Mouse (Mus musculus) forebrain, embryonic 16.5 days (tissue): ENCODE measurements around the gene Nudt9. TPM values are rescaled to one million over a fixed set of nuclear protein-coding genes. Genes with fewer than 3 reads are reported as not detected.

ENCODE experiments used
- ATAC-seq: fragments of 200-750 bp; cut with Nextera tagmentation; 2 replicates; pipeline ENCODE4 v1.8.0; 2017; ENCODE audit warnings: mild to moderate bottlenecking, moderate library complexity
- H3K27ac ChIP-seq: fragments of 300-500 bp; sonication (generic); 2 replicates; pipeline ENCODE4 v1.5.1; 2014; ENCODE audit warnings: low read length, control low read depth
- H3K27me3 ChIP-seq: fragments of 300-500 bp; sonication (generic); replicated peaks from 2 replicates; pipeline ENCODE4 v1.6.1; 2014; ENCODE audit warnings: low read length; ENCODE audit not compliant: control insufficient read depth, insufficient read depth
- H3K36me3 ChIP-seq: fragments of 300-500 bp; sonication (generic); 2 replicates; pipeline ENCODE4 v1.6.1; 2014; ENCODE audit not compliant: control insufficient read depth, insufficient read depth
- H3K4me1 ChIP-seq: fragments of 300-500 bp; sonication (generic); replicated peaks from 2 replicates; pipeline ENCODE4 v1.6.1; 2014; ENCODE audit warnings: low read length; ENCODE audit not compliant: control insufficient read depth, insufficient read depth
- H3K4me2 ChIP-seq: fragments of 300-500 bp; sonication (generic); 2 replicates; pipeline ENCODE4 v1.6.1; 2014; ENCODE audit warnings: mild to moderate bottlenecking, low read length, control low read depth
- H3K4me3 ChIP-seq: fragments of 300-500 bp; sonication (generic); replicated peaks from 2 replicates; pipeline ENCODE4 v1.5.1; 2014; ENCODE audit warnings: mild to moderate bottlenecking, low read length, control low read depth
- H3K9ac ChIP-seq: fragments of 300-500 bp; sonication (generic); replicated peaks from 2 replicates; pipeline ENCODE4 v1.6.1; 2014; ENCODE audit warnings: low read depth, low read length, control low read depth
- H3K9me3 ChIP-seq: fragments of 300-500 bp; sonication (generic); 2 replicates; pipeline ENCODE4 v1.6.1; 2016; ENCODE audit warnings: low read length; ENCODE audit not compliant: control insufficient read depth
- WGBS: fragments of 180-500 bp; shearing (Covaris S2); extraction: QIAGEN DNeasy Blood & Tissue Kit; methylation state at CpG from one replicate; pipeline ENCODE4 v1.1.7; 2014; 5-methylcytosine and 5-hydroxymethylcytosine counted together
- polyA plus RNA-seq: library from polyadenylated mRNA; unstranded; fragments of >200 nt; fragmentation: Nextera tagmentation; extraction: Ambion mirVana; gene quantifications from 2 replicates; pipeline ENCODE4 v1.2.1, GENCODE M21; 2015

Gene Nudt9
- polyA plus RNA-seq, 1 experiment from 2014 or later, result 55.9 TPM

DNA sequence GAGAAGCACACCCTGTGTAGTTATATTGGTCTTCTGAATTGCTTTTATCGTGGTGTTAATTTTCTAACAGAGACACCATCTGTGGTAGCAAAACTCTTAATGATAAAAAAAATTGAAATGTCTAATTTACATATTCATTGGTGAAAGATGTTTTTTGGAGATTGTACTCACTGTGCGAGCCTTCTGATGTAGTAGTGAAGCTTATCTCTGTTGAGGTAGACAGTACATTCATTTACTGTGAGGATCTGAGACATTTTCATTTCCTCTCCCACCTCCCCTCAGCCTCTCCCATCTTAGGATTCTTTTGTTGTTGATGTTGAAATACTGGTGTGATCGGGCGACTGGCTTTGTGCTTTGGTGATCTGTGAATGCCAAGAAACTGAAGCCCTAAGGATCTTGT is 24.9 kb downstream of the Nudt9 start:
- H3K4me1 ChIP-seq, result peaks cover 3% of the 10 kb centered on the region; the same call in 1 of the 2 replicates
- peak; percentile 16; the same call in 1 of the 2 replicates for ATAC-seq
- no peaks in the 10 kb centered on the region for H3K36me3 ChIP-seq
- whole genome bisulfite sequencing, result 56% methylated on average over 4 of the region's 4 CpGs
- H3K4me3 ChIP-seq, result no peak overlapping the region
- no peak overlapping the region for H3K4me2 ChIP-seq
- H3K27ac ChIP-seq, result no peak overlapping the region
- H3K27me3 ChIP-seq, result no peaks in the 10 kb centered on the region
- H3K9me3 ChIP-seq, result no peaks in the 10 kb centered on the region
- no peak overlapping the region for H3K9ac ChIP-seq

DNA sequence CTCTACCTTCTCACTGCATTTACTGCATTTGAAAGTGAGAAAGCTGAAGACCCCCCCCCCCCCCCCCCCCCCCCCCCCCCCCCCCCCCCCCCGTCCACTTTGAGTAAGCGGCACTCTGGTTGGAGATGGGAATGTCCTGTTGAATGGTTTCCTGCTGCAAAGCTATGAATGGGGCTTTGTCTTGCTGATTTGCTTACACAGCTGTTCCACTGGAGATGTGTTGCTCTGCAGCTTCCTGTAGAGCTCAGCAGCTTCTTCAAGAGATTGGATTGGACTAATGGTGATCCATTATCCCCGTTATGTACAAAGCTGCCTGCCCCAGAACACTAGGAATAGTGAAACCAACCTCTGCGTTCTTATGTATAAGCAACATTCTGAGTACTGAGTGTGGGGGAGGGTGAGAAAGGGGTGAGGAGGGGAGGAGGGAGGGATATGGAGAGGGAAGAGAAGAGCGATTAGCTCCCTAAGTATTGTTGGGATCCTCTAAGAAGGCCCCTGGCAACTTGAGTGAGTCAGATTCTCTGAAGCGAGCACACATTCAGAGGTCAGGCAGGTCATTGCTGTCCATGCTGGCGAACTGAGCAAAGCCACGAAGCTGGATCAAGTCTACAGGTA is 26.3 kb downstream of the Nudt9 start:
- Histone ChIP-seq H3K9ac (no peak overlapping the region), H3K27ac (0 out of 2 replicates have a peak overlapping the region, but pooled peaks have one; percentile 39), H3K4me2 (no peak overlapping the region), H3K36me3 (no peaks in the 10 kb centered on the region), H3K9me3 (no peaks in the 10 kb centered on the region), H3K27me3 (no peaks in the 10 kb centered on the region), H3K4me1 (peaks cover 6% of the 10 kb centered on the region; the same call in 1 of the 2 replicates), H3K4me3 (no peak overlapping the region)
- 7% methylated on average over 6 of the region's 8 CpGs for WGBS
- peak; percentile 84 for ATAC-seq

DNA sequence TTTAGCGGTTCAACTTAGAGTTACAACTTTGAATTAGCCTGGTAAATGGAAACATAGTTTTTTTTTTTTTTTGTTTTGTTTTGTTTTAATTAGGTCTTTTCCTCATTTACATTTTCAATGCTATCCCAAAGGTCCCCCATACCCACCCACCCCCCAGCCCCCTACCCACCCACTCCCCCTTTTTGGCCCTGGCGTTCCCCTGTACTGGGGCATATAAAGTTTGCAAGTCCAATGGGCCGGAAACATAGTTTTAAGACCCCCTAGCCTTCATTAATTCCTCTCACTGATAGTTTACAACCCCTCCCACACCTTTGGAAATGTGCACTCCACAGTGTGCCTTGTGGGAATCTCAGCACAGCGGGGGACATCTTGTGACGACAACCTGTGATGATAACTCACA is 27.5 kb downstream of the Nudt9 start:
- Histone ChIP-seq H3K9ac (no peak overlapping the region), H3K9me3 (no peaks in the 10 kb centered on the region), H3K27me3 (no peaks in the 10 kb centered on the region), H3K4me3 (no peak overlapping the region), H3K4me2 (no peak overlapping the region), H3K36me3 (no peaks in the 10 kb centered on the region), H3K27ac (no peak overlapping the region), H3K4me1 (peaks cover 6% of the 10 kb centered on the region; the same call in 1 of the 2 replicates)
- WGBS, result 79% methylated on average over 5 of the region's 5 CpGs
- ATAC-seq, result peak; percentile 77

DNA sequence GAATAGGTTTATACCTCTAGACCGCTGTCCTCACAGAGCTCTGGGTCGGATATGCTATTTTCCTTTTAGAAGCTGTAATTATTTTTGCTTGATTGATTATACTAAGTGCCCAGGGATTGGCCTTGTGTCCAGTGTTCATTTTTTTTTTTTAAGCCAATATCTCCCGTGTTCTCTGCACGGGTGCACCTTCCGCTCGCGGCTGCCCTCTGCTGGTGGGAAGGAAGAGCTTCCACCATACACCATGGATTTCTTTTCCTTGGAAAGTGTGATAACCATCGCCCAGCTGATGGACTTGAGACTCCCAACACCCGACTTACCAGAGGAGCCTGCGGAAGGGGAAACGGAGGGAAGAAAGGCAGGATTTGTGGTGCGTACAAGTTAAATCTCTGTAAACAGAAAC is 28.3 kb downstream of the Nudt9 start:
- ATAC-seq, result no peak
- Histone ChIP-seq H3K27me3 (no peaks in the 10 kb centered on the region), H3K36me3 (no peaks in the 10 kb centered on the region), H3K27ac (no peak overlapping the region), H3K4me2 (no peak overlapping the region), H3K9me3 (no peaks in the 10 kb centered on the region), H3K4me1 (peaks cover 6% of the 10 kb centered on the region; the same call in 1 of the 2 replicates), H3K4me3 (no peak overlapping the region), H3K9ac (no peak overlapping the region)
- 35% methylated on average over 12 of the region's 12 CpGs for WGBS

DNA sequence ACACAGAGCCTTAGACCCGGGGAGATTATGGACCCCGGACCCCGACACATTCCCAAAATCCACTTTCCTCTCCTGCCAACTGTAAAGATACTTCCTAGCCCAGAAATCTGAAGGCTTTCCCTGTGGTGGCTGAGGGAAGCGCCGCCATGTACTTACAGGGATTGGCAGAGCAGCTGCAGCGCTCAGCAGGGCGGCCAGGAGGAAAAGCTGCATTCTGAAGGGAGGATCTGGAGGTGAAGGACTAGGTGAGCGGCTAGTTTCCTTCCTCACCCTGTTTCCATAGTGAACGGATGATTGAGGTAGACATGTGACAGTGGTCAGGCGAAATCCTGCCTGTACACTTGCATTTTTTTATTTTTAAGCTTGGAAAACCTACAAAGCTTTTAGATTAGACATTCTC is 30.3 kb downstream of the Nudt9 start:
- no peak overlapping the region for H3K9ac ChIP-seq
- 34% methylated on average over 10 of the region's 10 CpGs for WGBS
- no peak overlapping the region for H3K4me3 ChIP-seq
- H3K27me3 ChIP-seq, result no peaks in the 10 kb centered on the region
- no peaks in the 10 kb centered on the region for H3K36me3 ChIP-seq
- no peak for ATAC-seq
- peaks cover 6% of the 10 kb centered on the region; the same call in 1 of the 2 replicates for H3K4me1 ChIP-seq
- H3K27ac ChIP-seq, result no peak overlapping the region
- H3K4me2 ChIP-seq, result no peak overlapping the region
- H3K9me3 ChIP-seq, result no peaks in the 10 kb centered on the region

DNA sequence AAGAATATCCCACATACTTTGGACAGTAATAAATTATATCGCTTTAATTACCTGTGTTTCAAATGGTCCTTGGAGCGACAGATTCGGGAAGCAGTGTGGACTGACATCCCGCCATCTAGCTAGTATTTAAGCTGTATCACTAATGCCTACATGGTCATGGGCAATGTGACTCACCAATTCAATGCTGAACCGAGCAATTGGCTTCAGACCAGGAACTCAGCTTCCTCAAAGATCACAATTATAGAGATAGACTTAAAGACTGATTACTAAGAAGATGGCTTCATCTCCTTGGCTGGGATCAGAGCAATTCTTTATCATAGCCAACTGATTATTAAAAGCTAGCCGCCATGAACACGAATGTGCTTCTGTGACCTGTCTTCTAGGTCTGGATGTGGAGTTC is 31.4 kb downstream of the Nudt9 start, which contains the start of gene Gm17660:
Gene Gm17660 (minus strand): TSS at position 101 of the 400 bp plus-strand sequence.
- no peak within 1 kb of the TSS for H3K4me2 ChIP-seq
- H3K4me3 ChIP-seq, result no peak within 1 kb of the TSS
- no peak for ATAC-seq
- no peaks in the 10 kb centered on the region for H3K27me3 ChIP-seq
- H3K9ac ChIP-seq, result no peak within 1 kb of the TSS
- no peaks in the 10 kb centered on the region for H3K9me3 ChIP-seq
- H3K27ac ChIP-seq, result no peak within 1 kb of the TSS
- no peaks in the 10 kb centered on the region for H3K36me3 ChIP-seq
- 95% methylated on average over 7 of the region's 7 CpGs for WGBS
- H3K4me1 ChIP-seq, result 0 out of 2 replicates have a peak, but pooled peaks cover 4% of the 10 kb centered on the region

DNA sequence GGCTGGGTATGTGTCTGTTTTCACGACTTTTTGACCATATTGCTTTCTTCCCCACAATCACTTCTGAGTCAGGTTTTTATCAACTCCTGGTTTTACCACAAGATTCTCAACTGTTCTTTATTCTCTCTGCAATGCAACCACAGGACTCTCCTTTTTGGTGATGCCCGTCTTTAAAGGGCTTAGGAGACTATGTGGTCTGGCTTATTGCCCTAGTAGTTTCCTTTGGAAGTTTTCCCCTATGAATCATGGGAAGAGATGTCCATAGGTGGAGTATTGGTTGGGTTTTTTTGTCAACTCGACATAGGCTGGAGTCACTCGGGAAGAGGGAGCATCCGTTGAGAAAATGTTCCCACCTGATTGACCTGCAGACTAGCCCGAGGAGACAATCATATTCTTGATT is 34.6 kb downstream of the Nudt9 start:
- no peak overlapping the region for H3K9ac ChIP-seq
- no peak overlapping the region for H3K27ac ChIP-seq
- no peak for ATAC-seq
- no peaks in the 10 kb centered on the region for H3K9me3 ChIP-seq
- H3K27me3 ChIP-seq, result no peaks in the 10 kb centered on the region
- no peak overlapping the region for H3K4me2 ChIP-seq
- H3K36me3 ChIP-seq, result no peaks in the 10 kb centered on the region
- WGBS, result 89% methylated on average over 6 of the region's 6 CpGs
- no peak overlapping the region for H3K4me3 ChIP-seq
- H3K4me1 ChIP-seq, result 0 out of 2 replicates have a peak, but pooled peaks cover 3% of the 10 kb centered on the region

DNA sequence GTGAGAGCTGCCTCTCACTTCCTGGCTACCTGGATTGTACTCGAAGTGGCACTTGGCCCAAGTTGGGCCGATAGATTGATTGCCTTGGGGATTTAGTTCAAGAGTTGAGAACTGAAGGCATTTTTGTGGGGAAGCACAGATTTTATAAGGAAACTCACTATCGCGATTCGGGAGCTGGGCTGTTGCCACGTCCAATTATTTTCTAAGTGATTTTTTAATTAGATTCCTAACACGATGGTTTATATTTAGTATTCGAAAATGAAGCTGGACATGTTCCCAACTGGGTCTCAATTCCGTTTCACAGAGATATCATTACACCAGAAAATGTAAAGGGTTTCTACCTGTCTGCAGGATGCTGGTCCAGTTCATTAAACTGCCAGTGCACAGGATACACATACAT is 39.3 kb downstream of the Nudt9 start:
- WGBS, result 65% methylated on average over 9 of the region's 9 CpGs
- Histone ChIP-seq H3K9me3 (peaks cover 5% of the 10 kb centered on the region; the same call in 1 of the 2 replicates), H3K27ac (no peak overlapping the region), H3K36me3 (no peaks in the 10 kb centered on the region), H3K27me3 (no peaks in the 10 kb centered on the region), H3K4me2 (no peak overlapping the region), H3K4me3 (no peak overlapping the region), H3K4me1 (no peaks in the 10 kb centered on the region), H3K9ac (no peak overlapping the region)
- ATAC-seq, result no peak

DNA sequence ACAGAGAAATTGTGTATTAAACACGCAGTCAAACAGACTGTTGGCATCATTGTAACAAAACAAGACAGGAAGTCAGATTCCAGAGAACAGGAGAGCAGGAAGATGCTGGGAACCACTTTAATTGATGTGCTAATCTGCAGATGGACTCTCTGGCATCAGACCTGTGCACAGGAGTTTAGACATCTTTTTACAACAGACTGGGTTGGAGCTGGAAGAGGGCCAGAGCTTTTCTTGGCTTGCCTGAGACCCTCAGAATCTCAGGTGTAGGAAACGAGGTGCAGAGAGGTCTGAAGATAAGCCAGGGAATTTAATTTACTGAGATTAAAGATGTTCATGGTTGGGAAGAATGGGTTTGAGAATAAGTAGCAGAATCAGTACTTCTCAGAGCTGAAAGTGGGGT is 43.6 kb downstream of the Nudt9 start:
- Histone ChIP-seq H3K9ac (no peak overlapping the region), H3K27ac (no peak overlapping the region), H3K9me3 (peaks cover 5% of the 10 kb centered on the region; the same call in 1 of the 2 replicates), H3K4me1 (no peaks in the 10 kb centered on the region), H3K4me2 (no peak overlapping the region), H3K4me3 (no peak overlapping the region), H3K36me3 (no peaks in the 10 kb centered on the region), H3K27me3 (no peaks in the 10 kb centered on the region)
- no peak for ATAC-seq
- 67% methylated on average over 2 of the region's 2 CpGs for WGBS
